Mouse (Mus musculus): Measurements from ENCODE around the gene Eml1.
A peak's percentile ranks its signal among the peaks of the same experiment; 100 is the strongest.

Gene Eml1

GRCm38 (mm10) chr12:108373611-108374010 is 2.9 kb downstream of the Eml1 start:
- DNase-seq (ENCODE audit: low spot score in 2 of 2), result no peak

DNA sequence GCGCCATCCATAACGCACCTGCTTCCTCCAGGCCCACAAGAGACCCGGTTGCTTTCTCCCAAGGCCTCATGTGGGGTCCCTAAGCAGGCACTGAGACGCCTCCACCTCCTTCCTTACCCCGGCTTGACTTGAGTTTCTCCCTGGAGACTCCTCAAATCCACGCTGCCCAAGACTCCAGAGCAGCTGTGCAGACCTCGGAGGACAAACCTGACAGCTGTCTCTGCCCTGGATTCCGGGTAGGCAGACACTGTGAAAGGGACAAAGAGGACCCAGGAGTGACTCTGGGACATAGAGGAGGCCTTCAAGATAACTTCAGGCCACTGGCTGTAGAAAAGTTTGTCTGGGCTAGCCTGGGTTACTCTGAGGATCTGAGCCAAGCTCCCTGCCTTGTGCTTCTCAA is 3.9 kb downstream of the Eml1 start:
- no peak for DNase-seq (ENCODE audit: low spot score in 2 of 2)

DNA sequence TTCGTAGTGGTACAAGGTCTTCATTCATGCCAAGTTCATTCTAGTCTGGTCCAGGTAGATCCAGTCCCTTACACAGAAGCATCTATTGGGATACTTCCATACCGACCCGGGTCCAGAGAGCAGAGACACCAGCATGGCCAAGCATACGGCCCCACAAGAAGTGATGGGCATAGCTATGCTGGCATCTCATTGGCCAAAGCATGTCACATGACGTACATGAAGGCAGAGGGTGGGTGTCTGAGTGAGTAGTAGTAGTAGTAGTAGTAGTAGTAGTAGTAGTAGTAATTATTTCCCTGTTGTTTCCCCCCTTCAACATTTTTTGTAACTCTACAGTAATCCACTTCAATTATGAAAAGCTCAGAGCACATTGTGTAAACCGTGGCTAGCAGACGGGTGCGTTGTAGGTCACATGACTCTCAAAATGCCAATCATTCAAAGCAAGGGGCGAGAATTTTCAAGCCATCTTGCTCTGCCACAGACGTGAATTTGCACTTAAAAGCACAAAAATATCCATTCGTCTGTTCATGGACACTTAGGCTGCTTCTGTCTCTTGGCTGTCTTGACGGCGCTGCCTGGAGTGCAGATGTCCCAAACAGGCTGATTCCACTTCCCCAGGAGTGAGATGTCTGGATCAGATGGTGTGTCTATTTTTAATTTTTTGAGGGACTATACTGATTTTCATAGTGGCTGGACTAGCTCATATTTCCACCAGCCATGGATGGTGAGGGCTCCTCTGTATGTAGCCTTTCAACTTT is 7.8 kb downstream of the Eml1 start:
- no peak for DNase-seq (ENCODE audit: low spot score in 2 of 2)

GRCm38 (mm10) chr12:108386476-108387232 is 15.9 kb downstream of the Eml1 start:
- no peak for DNase-seq (ENCODE audit: low spot score in 2 of 2)

- no peak for DNase-seq (ENCODE audit: low spot score in 2 of 2)
Measured at GRCm38 (mm10) chr12:108389718-108390117, 19.0 kb downstream of the Eml1 start.

DNA sequence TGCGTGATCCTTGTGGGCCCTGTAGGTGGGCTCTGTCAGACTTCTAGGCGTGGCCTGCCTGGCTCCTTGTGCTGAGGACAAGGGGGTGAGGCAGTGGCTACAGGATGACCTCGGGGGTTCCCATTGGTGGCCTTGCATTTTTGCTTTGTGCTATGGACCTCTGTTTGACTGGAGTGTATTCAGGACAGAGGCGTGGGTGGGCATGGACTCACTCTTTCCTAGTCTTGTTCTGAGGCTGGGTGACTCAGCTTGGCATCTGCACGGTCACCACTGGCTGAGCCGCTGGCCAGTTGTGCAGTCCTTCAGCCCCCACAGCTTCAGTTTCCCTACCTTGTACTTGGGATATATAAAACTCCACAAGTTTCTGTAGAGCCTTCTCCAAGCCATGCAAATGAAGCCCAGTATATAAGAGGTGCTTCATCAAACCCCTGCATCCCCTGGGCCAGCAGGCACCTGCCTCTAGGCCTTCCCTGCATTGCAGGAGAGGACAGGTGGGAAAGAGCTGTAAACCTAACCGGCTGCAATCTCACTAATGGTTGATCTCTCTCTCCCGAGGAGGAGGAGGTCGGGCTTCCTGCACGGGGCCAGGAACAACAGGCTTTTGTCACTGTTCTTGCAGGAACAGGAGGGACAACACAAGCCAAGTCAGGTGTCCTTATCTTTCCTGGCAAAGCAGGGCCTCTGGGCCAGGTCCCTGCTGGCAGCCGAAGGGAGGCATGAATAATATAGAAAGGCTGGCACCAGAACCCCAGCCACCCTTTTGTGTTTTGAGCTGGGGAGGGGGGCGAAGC is 21.7 kb downstream of the Eml1 start:
- no peak for DNase-seq (ENCODE audit: low spot score in 2 of 2)

- DNase-seq (ENCODE audit: low spot score in 2 of 2), result no peak
Measured at GRCm38 (mm10) chr12:108393082-108393481, 22.3 kb downstream of the Eml1 start.

GRCm38 (mm10) chr12:108393637-108394036 is 22.9 kb downstream of the Eml1 start:
- DNase-seq (ENCODE audit: low spot score in 2 of 2), result peak in 1 of 2 experiments; percentile 47

- DNase-seq (ENCODE audit: low spot score in 2 of 2), result peak in 1 of 2 experiments; percentile 37
Measured at GRCm38 (mm10) chr12:108394534-108395284, 24.0 kb downstream of the Eml1 start.

- no peak for DNase-seq (ENCODE audit: low spot score in 2 of 2)
Measured at GRCm38 (mm10) chr12:108395285-108395660, 24.5 kb downstream of the Eml1 start.

- DNase-seq (ENCODE audit: low spot score in 2 of 2), result peak; percentile 57 to 83
Measured at GRCm38 (mm10) chr12:108396081-108396947, 25.6 kb downstream of the Eml1 start.

GRCm38 (mm10) chr12:108398681-108399080 is 27.9 kb downstream of the Eml1 start:
- no peak for DNase-seq (ENCODE audit: low spot score in 2 of 2)

DNA sequence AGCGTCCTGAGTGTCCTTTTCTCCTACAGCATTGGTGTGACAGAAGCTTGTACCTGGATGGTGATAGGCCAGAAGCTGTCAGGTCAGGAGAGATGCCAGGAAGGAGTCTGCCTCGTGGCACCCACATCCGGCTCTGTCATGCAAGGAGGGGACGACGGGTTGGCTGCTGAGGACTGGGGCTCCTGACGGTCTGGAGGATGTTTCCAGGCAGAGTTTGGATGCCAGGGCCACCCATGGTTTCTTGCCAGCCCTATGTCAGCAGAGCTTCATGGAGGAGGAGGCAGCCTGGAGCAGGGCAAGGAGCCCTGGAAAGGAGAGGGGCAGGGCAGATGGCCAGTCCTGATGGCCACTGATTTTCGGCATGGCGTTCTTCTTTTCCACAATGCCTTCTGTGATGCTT is 28.4 kb downstream of the Eml1 start:
- no peak for DNase-seq (ENCODE audit: low spot score in 2 of 2)

DNA sequence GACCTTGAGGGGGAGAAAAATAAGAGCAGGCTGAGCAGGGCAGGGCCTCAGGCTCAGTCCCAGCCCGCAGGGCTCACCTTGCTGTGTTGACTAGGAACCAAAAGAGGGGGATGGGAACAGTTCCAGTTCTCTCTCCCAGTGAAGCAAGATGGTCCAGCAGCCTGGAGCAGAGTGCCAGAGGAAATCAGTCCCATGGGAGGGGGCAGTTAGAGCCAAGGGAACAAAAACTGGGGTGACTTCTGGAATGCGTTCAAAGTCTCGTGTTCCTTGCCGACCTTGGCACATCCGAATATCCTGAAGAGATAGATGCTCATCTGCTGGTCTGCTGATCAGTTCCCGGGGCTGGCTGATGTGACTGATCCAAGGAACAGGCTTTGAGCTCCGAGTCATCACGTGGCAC is 30.2 kb downstream of the Eml1 start:
- no peak for DNase-seq (ENCODE audit: low spot score in 2 of 2)

DNA sequence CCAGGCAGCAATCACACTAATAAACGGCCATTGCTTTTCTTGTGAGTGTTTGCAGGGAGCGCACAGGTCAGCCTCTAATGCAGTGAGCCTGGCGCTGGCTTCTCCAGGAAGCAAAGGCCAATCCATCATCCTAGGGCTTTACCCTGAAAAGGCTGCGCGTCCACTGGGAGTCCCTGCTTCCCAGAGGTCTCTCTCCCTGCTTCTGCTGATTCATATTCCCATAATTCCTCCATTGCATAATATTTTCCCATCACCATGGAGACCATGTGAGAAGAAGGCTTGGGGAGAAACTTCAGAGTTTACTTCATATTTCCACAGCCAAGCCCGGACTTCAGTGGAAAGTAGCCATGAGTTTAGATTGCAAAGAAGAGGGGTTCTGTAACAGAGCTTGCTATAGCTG is 33.2 kb downstream of the Eml1 start:
- DNase-seq (ENCODE audit: low spot score in 2 of 2), result peak in 1 of 2 experiments; percentile 37

DNA sequence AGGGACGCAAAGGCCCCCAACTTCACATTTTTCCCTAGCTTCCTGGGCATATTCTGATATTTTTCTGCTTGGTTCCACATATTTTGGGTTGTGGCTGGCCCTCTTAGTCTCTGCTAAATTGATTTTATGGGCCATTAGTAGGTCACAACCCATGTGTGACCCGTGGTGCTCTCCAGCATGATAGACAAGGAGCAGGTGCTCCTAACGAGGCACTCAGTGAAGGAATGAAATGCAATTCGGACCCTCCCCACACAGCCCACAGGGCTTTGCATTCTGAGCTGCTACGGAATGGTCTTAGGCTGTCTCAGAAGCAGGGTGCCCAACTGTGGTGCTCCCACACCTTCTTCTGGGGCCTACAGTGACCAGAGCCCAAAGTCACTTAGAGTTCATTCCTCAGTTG is 38.3 kb downstream of the Eml1 start:
- no peak for DNase-seq (ENCODE audit: low spot score in 2 of 2)

DNA sequence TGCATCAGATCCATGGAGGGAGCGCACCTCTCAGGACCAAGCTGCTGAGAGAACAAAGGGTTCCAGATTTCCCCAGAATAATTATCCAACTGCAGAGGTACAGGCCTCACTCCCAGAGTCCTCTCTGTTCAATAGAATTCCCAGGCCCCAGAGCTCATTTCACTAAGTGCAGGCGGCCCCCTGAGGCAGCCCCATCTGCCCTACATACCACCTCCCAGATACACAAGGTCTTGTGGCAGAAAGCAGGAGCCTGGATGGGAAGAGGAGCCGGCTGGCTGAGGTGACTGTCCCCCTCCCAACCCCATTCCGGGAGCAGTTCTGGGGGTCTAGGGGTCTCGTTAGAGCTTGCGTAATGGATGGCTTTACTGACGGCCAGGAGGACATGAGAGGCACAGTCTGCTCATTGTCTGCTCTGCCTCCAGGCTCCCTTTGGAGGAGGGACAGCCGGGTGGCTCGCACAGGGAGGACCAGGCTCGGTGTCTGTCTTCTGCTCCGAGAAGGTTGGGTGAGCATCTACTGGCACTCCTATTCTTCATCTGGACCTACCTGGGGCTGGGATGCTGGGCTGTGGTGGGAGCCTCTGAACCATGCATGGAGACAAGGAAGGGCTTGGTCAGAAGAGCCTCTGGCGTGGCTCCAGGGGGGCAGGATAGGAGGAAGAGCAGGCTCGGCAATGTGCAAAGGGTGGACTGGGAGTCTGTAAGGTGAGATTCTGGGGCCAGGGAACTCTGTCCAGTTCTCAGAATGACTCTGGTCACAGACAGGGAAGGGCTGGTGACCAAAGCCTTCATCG is 39.9 kb downstream of the Eml1 start:
- no peak for DNase-seq (ENCODE audit: low spot score in 2 of 2)

- no peak for DNase-seq (ENCODE audit: low spot score in 2 of 2)
Measured at GRCm38 (mm10) chr12:108414932-108415331, 44.2 kb downstream of the Eml1 start.

- DNase-seq (ENCODE audit: low spot score in 2 of 2), result no peak
Measured at GRCm38 (mm10) chr12:108419570-108419969, 48.8 kb downstream of the Eml1 start.

DNA sequence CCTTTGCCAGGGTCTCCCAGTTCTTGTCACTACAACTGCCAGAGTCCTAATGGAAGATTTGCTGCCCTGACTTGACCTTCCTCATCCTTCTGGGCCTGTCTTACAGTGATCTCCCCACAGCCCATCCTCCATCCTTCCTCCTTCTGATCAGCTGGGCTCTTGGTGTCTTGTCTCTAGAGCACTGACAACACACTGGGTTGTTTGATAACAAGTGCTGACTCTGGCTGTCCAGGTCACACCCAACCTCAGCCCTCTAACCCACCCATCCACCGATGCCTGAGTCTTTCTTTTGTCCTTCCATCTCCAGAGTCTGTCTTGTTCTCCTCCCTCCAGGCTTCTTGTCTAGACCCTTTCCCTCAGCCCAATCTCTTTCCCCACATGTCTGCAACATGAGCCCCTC is 50.7 kb downstream of the Eml1 start:
- DNase-seq (ENCODE audit: low spot score in 2 of 2), result no peak
